Mouse (Mus musculus) naive thymus-derived CD4-positive, alpha-beta T cell, adult 2 months (primary cell): ENCODE data around the gene Calm5.
"Not testable (repeated sequence)": the region's sequence is repeated elsewhere in the genome, so short reads cannot be mapped to it uniquely, and the experiment has no call there.

Source experiments
- DNase-seq: peaks from one replicate; pipeline ENCODE4 v3.0.0-alpha.2; 2011; ENCODE audit warnings: low read depth

The Calm5 gene

DNA sequence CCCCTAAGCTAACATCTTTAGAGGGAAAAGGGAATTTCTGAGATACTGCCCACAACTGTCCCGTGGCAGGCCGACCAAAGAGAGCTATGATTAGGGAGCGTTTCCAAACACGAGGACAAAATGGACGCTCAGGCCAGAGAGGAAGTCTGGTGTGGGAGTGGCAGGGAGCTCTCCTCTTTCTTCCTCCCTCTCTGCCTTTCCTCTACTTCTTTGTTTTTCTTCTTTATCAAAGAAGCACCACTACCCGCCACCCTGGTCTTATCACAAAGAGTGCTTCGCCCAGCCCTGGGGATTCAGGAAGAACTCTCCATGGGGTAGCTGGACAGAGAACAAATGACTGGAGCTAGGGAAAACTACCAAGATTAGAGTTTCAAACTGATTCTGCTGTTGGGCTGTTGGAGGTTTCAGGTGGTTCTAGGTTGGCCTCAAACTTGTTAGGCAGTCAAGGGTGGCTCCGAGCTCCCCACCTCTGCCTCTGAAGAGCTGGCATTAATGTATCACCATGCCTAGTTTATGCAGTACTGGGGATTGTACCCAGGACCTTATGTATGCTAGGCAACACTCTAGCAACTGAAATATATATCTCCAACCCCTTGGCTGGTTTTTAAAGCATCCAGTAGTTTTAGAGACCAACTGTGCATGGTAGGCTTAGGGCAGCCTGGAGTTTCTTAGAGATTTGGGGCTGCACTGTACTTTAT is 12.5 kb downstream of the Calm5 start:
- DNase-seq, result no peak

DNA sequence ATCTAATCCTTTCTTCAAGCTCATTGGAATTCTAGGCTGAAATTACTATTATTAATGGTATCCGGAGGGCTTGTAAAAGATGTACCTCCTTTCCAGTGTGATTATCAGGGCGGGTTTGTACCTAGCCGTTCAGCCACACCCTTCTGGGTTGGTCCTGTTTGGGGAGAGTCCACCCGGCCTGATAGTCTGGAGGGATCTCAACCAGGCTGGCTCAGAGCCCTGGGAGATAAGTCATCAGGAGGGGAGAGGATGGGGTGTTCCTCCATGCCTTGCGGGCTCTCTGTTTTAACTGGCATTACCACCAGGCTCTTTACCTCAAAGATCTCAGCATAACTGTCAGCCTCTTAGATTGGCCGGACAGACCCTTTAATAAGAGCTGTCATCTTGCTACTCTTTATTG is 13.2 kb downstream of the Calm5 start:
- DNase-seq, result no peak

DNA sequence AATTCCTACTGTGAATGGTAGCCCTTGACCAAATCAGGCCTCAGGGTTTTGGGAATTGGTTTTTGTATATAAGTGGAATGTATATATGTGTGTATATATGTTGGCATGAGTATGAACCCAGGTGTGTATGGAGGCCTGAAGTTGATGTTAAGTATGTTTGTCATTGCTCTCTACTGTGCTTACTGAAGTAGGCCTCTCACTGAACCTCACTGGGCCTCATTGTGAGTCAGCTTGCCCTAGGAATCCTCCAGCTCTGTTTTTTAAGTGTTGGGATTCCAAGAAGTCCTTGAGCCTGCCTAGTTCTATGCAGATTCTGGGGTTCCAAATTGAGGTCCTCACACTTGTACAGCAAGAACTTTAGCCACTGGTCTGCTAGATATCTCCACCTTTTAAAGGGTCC is 15.9 kb downstream of the Calm5 start:
- no peak for DNase-seq

DNA sequence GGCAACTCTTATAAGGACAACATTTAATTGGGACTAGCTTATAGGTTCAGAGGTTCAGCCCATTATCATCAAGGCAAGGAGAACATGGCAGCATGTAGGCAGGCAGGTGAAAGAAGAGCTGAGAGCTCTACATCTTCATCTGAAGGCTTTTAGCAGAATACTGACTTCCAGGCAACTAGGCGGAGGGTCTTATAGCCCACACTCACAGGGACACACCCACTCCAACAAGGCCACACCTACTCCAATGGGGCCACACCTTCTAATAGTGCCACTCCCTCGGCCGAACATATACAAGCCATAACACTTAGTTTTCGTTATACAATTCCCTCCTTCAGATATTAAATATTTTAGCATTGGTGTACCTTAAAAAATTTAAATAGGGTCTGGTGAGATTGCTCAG is 18.9 kb downstream of the Calm5 start:
- DNase-seq, result no peak

DNA sequence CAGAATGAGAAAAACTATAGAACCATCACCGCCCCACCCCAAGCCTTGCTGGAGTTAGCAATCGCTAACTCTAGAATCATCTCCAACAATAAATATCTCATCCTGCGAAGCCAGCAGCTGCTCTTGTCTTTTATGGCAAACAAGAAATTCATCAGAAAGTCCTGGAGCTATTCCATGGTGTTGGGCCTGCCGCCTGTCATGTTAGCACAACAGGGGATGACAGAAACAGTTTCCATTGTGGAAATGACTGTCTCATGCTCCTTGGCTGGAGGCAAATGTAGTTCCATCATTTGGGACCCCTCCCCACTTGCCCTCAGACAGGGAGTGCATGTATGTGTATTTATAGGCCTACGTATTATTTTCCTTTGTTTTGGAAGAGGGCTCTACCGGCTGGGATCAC is 22.5 kb downstream of the Calm5 start:
- DNase-seq, result no peak

DNA sequence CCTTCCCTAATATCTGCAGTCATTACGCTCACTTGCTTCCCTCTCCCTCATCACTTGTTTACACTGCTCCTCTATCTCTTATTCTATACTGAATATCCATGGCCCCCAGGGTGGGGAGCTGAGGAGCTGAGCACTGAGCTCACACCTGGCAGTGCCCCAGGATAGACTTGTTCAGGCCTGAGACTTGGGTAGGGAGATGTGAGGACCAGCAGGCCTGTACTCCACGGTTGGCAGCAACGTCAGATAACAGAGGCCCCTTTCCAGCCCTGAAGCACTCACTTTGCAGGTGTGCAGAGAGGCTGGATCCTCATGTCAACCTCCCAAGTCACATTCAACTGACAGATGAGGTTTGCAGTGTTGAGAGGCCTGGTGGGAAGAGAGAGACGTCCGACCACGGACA is 23.2 kb downstream of the Calm5 start:
- DNase-seq, result no peak

DNA sequence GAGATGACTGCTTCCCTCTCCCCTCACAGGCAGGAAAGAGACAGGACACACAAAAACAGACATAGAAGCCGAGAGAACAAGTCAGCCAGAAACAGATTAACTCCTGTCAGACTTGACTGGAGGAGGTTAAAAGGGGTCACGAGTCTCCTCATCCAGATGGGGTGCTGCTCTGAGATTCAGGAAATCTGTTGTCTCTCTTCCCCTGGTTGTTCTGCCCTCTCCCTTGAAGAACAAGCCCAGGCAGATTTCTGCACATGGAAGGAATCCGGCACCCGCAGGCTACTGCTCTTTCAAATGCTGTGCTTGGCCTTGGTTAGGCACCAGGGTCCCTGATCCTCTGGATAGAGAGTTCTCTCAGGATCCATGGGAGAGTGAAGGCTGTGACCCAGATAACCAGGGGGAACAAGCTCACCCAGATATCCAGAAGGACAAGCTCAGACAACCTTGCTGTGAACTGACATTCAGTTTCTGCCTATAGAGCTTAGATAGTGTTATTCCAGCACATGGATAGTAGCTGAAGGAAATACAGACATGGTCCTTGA is 23.8 kb downstream of the Calm5 start:
- DNase-seq, result no peak

DNA sequence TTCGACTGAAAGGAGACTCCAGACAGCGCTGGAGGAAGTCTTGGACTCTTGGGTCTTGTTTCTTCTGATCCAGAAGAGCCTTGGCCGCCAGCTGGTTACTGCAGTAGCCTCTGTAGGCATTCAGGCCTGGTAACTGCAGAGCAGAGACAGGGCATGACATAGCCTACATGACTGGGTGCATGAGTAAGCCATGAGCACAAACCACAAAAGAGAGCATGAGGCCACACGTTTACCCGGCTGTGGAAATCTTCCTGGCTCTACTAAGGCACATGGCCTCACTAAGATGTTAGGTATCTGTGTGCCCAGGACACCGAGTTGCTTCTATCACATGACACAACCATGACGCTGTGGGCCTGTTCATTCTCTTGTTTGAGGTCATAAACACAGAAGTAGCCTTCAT is 32.7 kb downstream of the Calm5 start:
- no peak for DNase-seq

DNA sequence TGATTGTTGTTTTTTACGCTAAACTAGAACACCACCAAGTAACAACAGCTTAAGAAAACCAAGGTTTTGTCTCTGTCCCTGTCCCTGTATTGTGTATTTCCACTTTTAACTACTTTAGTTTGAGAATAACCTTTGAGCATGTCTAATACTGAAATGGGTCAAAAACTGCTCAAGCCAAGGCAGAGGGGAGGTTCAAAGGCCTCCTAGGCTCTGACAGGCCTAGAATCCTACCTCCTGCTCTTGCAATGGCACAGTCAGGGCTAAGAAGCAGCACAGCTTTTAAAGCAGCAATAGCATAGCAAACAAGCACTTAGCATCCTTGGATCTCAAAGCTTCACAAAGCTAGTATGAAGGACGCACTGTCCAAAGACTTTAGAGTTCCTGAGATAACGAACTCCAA is 35.1 kb downstream of the Calm5 start:
- no peak for DNase-seq

DNA sequence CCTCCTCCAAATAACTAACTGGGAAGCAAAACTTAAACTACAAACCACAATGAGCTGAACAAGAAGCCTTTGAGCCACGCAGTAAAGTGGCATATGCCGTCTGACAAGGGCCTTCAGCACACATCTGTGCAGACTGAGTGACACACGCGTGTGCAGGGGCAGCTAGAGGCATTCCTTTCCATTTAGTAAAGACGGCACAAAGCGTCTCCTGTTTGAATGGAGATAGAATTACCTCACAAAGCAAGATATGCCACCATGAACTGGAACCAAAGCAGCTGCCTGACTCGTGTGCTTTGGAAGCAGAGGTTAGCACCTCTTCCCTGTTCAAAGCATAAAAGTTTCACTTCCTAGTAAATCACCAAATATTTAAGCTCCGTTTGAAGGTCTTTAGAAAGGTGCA is 36.1 kb downstream of the Calm5 start:
- DNase-seq, result no peak

DNA sequence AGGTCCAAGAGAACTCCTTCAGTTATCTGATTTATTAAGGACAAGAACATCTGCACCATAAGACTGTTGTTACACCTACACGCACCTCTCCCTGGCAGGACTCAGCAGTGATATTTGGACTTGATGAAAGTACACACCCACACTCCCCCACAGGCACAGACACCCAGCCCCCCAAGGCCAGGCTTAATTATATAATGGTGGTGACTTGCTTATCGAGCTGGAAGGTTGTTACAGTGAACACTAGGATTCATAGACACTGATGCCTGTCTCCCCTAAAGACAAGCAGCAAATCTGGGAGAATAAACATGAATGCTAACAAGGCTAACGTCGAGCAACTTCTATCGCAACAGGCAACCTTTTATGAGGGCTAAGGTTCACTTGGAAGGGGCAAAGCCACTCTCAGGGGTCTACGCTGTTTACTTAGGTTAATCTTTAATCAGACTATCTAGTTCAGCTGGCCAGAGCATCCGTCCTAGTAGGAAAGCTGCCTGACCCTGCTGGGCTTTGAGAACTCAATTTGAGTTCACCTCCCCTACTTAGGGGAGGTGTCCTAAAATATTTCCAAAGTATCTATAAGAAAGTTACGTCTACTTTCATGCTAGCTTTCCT is 37.6 kb downstream of the Calm5 start:
- no peak for DNase-seq

DNA sequence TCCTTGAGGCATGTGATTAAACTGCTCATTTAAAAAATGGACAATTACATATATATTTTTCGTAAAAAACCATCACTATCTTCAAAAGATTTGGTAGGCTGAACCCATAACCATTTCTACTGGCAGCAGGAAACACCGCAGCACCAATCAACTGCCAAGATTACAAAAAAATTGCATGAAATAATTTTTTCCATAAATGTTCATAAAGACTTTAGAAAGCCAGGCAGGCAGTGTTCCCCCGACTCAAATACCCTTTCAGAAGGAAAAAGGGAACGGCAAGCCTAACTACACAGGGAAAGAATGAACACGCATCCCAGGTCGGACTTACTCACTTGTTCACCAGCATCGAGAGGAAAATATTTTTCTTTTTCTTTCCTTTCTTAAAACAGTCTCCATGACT is 38.6 kb downstream of the Calm5 start:
- peak; percentile 48 for DNase-seq

DNA sequence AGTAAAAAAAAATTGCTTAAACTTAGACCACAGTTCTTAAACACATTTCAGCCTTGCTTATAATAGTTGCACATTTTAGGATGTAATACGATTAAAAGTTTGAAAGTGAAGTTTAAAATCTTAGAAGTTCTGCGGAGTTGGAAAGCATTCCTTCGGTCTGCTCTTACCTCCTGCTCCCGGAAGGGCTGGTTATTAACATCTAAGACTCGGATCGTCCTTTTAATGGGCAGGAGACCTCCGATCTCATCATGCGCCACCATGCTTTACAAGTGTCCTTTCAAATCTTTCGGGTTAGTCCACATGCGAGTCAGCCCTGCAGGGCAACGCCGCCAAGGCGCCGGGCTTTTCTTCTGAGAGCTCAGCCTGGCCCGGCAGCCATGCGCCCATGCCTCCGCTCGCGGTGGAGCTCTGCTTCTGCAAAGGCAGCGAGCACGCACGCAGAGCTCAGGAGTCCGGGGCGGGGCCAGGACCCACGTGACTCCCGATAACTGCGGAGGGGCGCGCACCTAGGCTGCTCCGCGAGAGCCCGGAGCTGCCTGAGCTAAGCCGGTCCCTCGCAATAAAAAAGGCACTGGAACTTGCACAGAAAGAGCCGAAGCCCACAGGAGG is 39.3 kb downstream of the Calm5 start:
- DNase-seq, result peak; percentile 93

DNA sequence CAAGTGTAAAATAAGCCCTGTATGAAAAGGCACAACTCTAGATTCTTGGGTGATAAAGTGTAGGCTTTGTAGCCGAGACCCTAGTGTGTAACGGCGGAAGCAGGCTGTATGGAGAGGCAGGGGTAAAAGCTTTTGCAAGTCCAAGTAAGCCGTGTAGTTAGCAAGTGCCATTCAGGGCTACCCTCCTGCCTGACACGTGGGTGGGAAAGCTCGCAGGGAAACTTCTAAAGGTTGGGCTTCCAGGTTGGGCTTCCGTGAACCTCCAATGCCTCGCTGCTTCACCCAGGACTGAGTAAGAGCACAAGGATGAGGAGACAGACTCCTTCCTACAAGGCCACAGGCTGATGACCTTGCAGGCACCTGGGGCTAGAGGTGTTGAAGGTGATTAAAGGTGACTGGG is 40.6 kb downstream of the Calm5 start:
- no peak for DNase-seq

DNA sequence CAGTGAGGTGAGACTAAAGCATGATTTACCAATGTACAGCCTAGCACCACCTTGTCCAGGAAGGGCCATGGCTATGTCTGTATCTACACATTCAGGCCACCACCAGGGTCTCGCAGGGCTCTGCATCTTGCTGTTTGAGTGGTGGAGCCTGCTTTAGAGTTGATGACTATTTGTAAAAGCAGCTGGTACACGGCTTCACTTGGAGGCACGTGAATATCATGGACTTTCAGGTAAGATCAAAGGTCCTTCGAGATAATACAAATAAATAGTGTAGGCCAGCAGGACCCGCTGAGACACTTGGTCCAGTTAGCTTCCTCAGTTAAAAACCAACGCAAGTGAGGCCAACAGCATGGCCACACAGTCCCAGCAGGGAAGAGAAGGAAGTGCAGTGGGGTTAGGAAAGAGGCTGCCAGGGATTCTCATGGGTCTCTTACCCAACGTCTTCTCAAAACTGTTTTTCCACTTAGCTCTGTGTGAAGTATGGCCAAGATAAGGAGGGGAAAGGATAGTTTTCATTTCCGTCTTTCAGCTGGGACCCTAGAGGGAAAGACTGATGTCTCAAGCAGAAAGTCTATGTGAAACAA is 41.5 kb downstream of the Calm5 start:
- no peak for DNase-seq

DNA sequence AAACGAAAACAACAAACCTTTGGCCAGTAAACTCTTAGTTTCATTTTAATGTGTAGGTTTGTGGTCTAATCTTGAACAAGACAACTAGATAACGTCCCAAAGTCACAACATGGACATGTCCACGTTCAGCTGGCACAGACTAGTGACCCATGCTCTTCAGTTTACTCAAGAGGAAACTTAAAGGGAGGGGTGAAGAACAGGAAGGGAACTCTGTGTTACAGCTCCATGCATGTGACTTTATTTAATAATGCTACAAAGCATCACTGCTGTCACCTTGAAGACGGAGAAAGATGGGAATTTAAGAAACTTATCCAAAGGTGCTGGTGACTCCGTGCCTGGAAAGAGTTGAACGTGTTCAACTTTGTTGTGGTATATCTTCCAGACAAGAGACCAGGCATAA is 42.1 kb downstream of the Calm5 start:
- DNase-seq, result no peak

DNA sequence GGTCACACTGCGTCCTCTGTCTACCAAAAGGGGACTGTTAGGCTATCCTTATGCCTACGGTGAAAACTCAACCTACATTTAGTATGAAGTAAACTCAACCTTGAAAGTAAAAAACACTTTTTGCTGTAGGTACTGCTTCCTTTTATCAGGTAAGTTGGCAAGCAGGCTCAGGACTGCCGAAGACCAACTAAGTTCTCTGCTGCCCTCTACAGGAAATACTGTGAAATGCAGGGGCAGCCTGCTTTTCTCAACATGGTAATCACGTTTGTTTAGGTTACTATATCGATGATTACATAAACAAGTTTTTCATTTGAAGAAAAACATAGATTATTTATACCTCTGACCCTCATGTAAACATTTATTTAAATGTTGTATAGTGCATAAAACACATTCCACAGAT is 42.9 kb downstream of the Calm5 start:
- peak; percentile 90 for DNase-seq

DNA sequence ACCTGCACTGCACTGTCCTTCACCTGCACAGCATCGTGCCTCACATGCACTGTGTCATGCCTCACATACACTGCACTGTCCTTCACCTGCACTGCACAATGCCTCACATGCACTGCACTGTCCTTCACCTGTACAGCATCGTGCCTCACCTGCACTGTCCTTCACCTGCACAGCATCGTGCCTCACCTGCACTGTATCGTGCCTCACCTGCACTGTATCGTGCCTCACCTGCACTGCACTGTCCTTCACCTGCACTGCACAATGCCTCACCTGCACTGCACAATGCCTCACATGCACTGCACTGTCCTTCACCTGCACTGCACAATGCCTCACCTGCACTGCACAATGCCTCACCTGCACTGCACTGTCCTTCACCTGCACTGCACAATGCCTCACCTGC is 44.2 kb downstream of the Calm5 start:
- not testable (repeated sequence) for DNase-seq

DNA sequence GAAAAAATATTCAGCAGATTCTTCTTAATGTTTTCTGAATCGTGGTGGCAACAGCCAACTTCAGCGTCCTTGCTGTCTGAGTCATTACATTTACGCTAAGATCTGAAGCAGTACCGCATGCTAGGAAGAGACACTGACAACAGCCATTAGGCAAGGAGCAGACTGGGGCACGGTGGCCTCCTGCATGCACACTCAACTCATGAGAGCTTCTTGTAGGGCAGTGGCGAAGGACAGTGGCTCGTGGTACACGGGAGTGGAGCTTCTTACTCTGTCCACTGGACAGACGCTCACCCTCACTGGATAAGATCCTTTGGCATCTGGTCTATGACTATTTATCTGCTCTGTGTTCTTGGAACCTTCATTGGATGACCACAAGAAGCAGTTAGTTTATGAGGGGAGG is 45.3 kb downstream of the Calm5 start:
- no peak for DNase-seq
